ENCODE assay signal across 27 mouse cellular contexts in the genomic region with DNA sequence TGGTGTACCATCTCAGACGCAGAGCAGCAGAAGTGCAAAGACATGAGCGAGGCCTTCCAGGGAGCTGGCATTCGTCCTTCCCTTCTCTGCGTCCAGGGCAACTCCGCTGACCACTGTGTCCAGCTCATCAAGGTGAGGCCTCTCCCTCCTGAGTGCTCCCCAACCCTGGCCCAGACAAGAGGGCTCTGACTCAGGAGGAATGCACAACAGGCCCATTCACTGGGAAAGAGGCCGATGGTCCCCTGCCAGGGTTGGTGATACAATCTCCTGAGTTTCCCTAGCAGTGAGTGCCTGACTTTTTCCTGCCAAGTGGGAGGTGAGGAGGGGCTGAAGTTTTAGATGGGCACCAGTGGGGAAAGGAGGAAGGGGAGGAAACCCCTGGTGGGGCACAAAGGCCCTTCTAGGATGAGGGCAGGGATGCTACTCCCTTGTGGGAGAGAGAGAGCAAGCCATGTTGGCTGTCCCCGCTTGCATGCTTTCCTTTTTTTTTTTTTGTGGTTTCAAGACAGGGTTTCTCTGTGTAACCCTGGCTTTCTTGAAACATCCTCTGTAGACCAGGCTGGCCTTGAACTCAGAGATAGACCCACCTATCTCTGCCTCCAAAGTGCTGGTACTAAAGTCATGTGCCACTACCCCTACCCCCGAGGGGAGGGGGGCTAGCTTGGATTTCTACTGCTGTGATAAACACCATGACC. TPM values are rescaled to one million over a fixed set of nuclear protein-coding genes. Genes with fewer than 3 reads are reported as not detected.
DNase-seq lines count a peak whose midpoint lies in the region; ATAC-seq and TF ChIP-seq lines count a peak whose summit lies in the region.
"Had no signal": no experiment of that assay in that cellular context is flagged by ENCODE, and none has a peak within 500 bp of the region (broad histone marks: within the 10 kb centered on the region; RNA-seq: fewer than 3 reads in every experiment).

No protein-coding gene starts in this region.

- H3K9ac ChIP-seq in heart, embryonic 12.5 days, result 0 out of 2 replicates have a peak overlapping the region, but pooled peaks have one; percentile 31
- H3K9ac ChIP-seq in intestine, postnatal 0 days (ENCODE audit: low read depth, low read length), result 0 out of 2 replicates have a peak overlapping the region, but pooled peaks have one; percentile 11
- H3K9ac ChIP-seq: hindbrain, embryonic 13.5 days; limb, embryonic 13.5 days; liver, embryonic 14.5 days; lung, embryonic 14.5 days had no signal

- DNase-seq in heart, postnatal 10 days, result no peak
- DNase-seq in urinary bladder, postnatal 14 days (ENCODE audit: low spot score), result peak; percentile 46
- no peak for DNase-seq in urinary bladder, postnatal 25 days (ENCODE audit: low spot score)
- peak; percentile 77 for DNase-seq in Muller cell, postnatal 12 days (ENCODE audit: inconsistent ontology term)
- no peak for DNase-seq in frontal cortex, adult 2 months (ENCODE audit: extremely low spot score in 1 of 2, low spot score in 1 of 2)
- no peak for DNase-seq in thymus, adult 18-20 months
- DNase-seq: adrenal gland, postnatal 10 days; embryo, embryonic 11 days; gastrocnemius, postnatal 14 days; heart, adult 11 months; heart, postnatal 36 days; kidney, adult 8-10 months; kidney, postnatal 14 days; lung, embryonic 14.5 days; lung, postnatal 36 days had no signal

- TF ChIP-seq CTCF in intestine, postnatal 0 days (IDR thresholded peaks at IDR 0.05; ENCODE audit: low read depth), result no peak

- H3K4me3 ChIP-seq in heart, embryonic 12.5 days, result no peak overlapping the region
- H3K4me3 ChIP-seq in intestine, postnatal 0 days (ENCODE audit: low read depth, low read length), result peak overlapping the region; percentile 36
- H3K4me3 ChIP-seq: forebrain, embryonic 10.5 days; hindbrain, embryonic 13.5 days; limb, embryonic 13.5 days; midbrain, embryonic 10.5 days had no signal

- H3K4me1 ChIP-seq in heart, embryonic 12.5 days (replicated peaks), result peaks cover 38% of the 10 kb centered on the region
- H3K4me1 ChIP-seq in intestine, postnatal 0 days (replicated peaks; ENCODE audit: control insufficient read depth, insufficient read depth, low read length), result no peaks in the 10 kb centered on the region; the same call in 1 of the 2 replicates

- no peaks in the 10 kb centered on the region for H3K9me3 ChIP-seq in heart, embryonic 12.5 days (replicated peaks)
- no peaks in the 10 kb centered on the region for H3K9me3 ChIP-seq in intestine, postnatal 0 days (ENCODE audit: control insufficient read depth)
- H3K9me3 ChIP-seq: forebrain, embryonic 10.5 days; hindbrain, embryonic 13.5 days; limb, embryonic 13.5 days; midbrain, embryonic 10.5 days had no signal

- intact Hi-C loops in heart, postnatal 10 days (cut with DNase I), result no loop called here

- 70% methylated on average over 8 of the region's 8 CpGs for WGBS in heart, embryonic 12.5 days
- WGBS in intestine, postnatal 0 days, result 85% methylated on average over 8 of the region's 8 CpGs

- H3K36me3 ChIP-seq in heart, embryonic 12.5 days, result peaks cover 1% of the 10 kb centered on the region
- no peaks in the 10 kb centered on the region for H3K36me3 ChIP-seq in intestine, postnatal 0 days (ENCODE audit: control insufficient read depth, insufficient read depth)
- H3K36me3 ChIP-seq: hindbrain, embryonic 13.5 days; midbrain, embryonic 10.5 days had no signal

- ATAC-seq in heart, embryonic 12.5 days (ENCODE audit: insufficient number of reproducible peaks, low FRiP score), result no peak
- no peak for ATAC-seq in intestine, postnatal 0 days
- ATAC-seq: CD4-positive, CD25-positive, alpha-beta regulatory T cell, adult 4 months; forebrain, embryonic 16.5 days had no signal

- H3K4me2 ChIP-seq in heart, embryonic 12.5 days, result no peak overlapping the region
- H3K4me2 ChIP-seq in intestine, postnatal 0 days (replicated peaks; ENCODE audit: low read depth), result peak overlapping the region; percentile 60
- H3K4me2 ChIP-seq: hindbrain, embryonic 13.5 days; limb, embryonic 13.5 days; lung, embryonic 14.5 days had no signal

- H3K27ac ChIP-seq in heart, embryonic 12.5 days (ENCODE audit: poor library complexity, severe bottlenecking), result no peak overlapping the region
- peak overlapping the region; percentile 28 for H3K27ac ChIP-seq in intestine, postnatal 0 days (ENCODE audit: low read depth, low read length)
- H3K27ac ChIP-seq: forebrain, embryonic 10.5 days; hindbrain, embryonic 13.5 days; limb, embryonic 13.5 days; liver, embryonic 14.5 days; midbrain, embryonic 10.5 days had no signal

- H3K27me3 ChIP-seq in heart, embryonic 12.5 days (replicated peaks), result peaks cover 15% of the 10 kb centered on the region
- H3K27me3 ChIP-seq in intestine, postnatal 0 days (replicated peaks; ENCODE audit: control insufficient read depth, insufficient read depth, low read length), result no peaks in the 10 kb centered on the region

RNA-seq across cellular contexts. Expression of gene Meltf, which starts 1.7 kb away (rescaled TPM):
- 0.09 and 0.15 TPM in 2 replicates for polyA plus RNA-seq in heart, embryonic 12.5 days (2016; fragmentation: Nextera tagmentation; extraction: Ambion mirVana)
- under 1 TPM in 1 of 2 experiments, not detected in 1; 0.05 TPM for total RNA-seq in heart, postnatal 10 days (2021)
- polyA plus RNA-seq in intestine, postnatal 0 days (2015; fragmentation: Nextera tagmentation; extraction: Ambion mirVana), result 568 and 663 TPM in 2 replicates
- polyA plus RNA-seq in frontal cortex, adult 2 months (2012; rRNA removed), result 0.48 and 0.62 TPM in 2 replicates
- total RNA-seq: heart, postnatal 36 days; neutrophil, adult 5-6 weeks had no signal
- polyA plus RNA-seq: CD4-positive, CD25-positive, alpha-beta regulatory T cell, adult 4 months; forebrain, embryonic 10.5 days; heart, embryonic 14.5 days; small intestine, adult 2 months had no signal

RNA-seq across cellular contexts. Expression of gene Pigz, which starts 53.4 kb away (rescaled TPM):
- 0.32 and 0.52 TPM in 2 replicates for polyA plus RNA-seq in heart, embryonic 12.5 days (2016; fragmentation: Nextera tagmentation; extraction: Ambion mirVana)
- total RNA-seq in heart, postnatal 10 days (2021), result 1 to 10 TPM; 1.7 to 2.0 TPM
- 0.39 and 0.54 TPM in 2 replicates for polyA plus RNA-seq in intestine, postnatal 0 days (2015; fragmentation: Nextera tagmentation; extraction: Ambion mirVana)
- 8.8 and 11.6 TPM in 2 replicates for polyA plus RNA-seq in frontal cortex, adult 2 months (2012; rRNA removed)
- total RNA-seq: neutrophil, adult 5-6 weeks had no signal

Comparison
In these comparisons a context has a peak if more than half of its experiments do, and no peak if none do; other contexts are left out.
1. DNase-seq: peak in urinary bladder, postnatal 14 days (single experiment) and Muller cell, postnatal 12 days (single experiment); none in heart, postnatal 10 days (0 of 2), urinary bladder, postnatal 25 days (single experiment), frontal cortex, adult 2 months (0 of 2) and thymus, adult 18-20 months (0 of 2).
2. RNA of gene Meltf, which starts 1.7 kb away (polyA plus RNA-seq): 568 to 663 TPM in intestine, postnatal 0 days; 0.48 to 0.62 TPM in frontal cortex, adult 2 months and 0.09 to 0.15 TPM in heart, embryonic 12.5 days; every median in the first group is over 100 times any median in the second.